Mouse (Mus musculus) cerebellum, adult 2 months (tissue): Measurements from ENCODE around the gene Mast4.

ENCODE experiments used
- CTCF ChIP-seq: fragments of 200-500 bp; IDR thresholded peaks from 2 replicates; pipeline ENCODE4 v1.5.1; 2011; ENCODE audit warnings: low read depth, mild to moderate bottlenecking, control low read depth, low read length, moderate library complexity, borderline replicate concordance; ENCODE audit not compliant: insufficient read depth
- POLR2A ChIP-seq: fragments of 200-500 bp; IDR thresholded peaks from 2 replicates; pipeline ENCODE4 v1.6.1; 2011; ENCODE audit warnings: low read length, control low read depth, borderline replicate concordance; ENCODE audit not compliant: insufficient read depth

GRCm38 (mm10) chr13:102935788-102936187 lies 398.5 kb downstream of the Mast4 start:
- TF ChIP-seq POLR2A, result no peak
- no peak for TF ChIP-seq CTCF
